Mouse (Mus musculus): Measurements from ENCODE around the gene D430041D05Rik.

GRCm38 (mm10) chr2:104253341-104253740 is 157.5 kb downstream of the D430041D05Rik start:
- TF ChIP-seq CTCF (IDR thresholded peaks at IDR 0.05; ENCODE audit: borderline replicate concordance, insufficient read depth, low read length) (no peak), POLR2A (IDR thresholded peaks at IDR 0.05; ENCODE audit: low read depth, low read length) (no peak)
